Mouse (Mus musculus) splenic B cell, adult 2 months (primary cell): Measurements from ENCODE around the gene Atp2a3.

Experiments used
- DNase-seq: peaks from one replicate; pipeline ENCODE4 v3.0.0-alpha.2; 2011; ENCODE audit warnings: low read depth, low spot score
- H3K27me3 ChIP-seq: 2 replicates; pipeline ENCODE4 v1.6.1; 2012; ENCODE audit warnings: mild to moderate bottlenecking, low read length, moderate library complexity, mixed read lengths; ENCODE audit not compliant: control insufficient read depth, poor library complexity, insufficient read depth, severe bottlenecking
- H3K36me3 ChIP-seq: 2 replicates; pipeline ENCODE4 v1.6.1; 2012; ENCODE audit warnings: mild to moderate bottlenecking, low read length, moderate library complexity, mixed read lengths; ENCODE audit not compliant: control insufficient read depth, poor library complexity, insufficient read depth, severe bottlenecking

The Atp2a3 gene

DNA sequence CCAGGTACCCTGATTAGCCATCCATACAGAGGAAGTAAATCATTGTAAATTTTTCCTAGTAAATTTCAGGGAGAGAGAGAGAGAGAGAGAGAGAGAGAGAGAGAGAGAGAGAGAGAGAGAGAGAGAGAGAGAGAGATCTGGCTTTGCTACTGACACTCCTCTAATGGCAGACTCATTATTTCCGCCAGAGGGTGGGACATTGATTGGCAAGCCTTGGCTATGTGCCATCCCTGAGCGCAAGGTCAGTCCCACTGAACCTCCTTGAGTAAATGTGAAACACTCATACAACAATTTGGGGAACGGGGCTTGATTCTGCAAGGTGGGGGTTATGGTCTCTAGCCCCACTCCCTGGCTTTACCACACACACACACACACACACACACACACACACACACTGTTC is 46.1 kb downstream of the Atp2a3 start:
- Histone ChIP-seq H3K36me3 (no peaks in the 10 kb centered on the region), H3K27me3 (no peaks in the 10 kb centered on the region)
- DNase-seq = no peak

DNA sequence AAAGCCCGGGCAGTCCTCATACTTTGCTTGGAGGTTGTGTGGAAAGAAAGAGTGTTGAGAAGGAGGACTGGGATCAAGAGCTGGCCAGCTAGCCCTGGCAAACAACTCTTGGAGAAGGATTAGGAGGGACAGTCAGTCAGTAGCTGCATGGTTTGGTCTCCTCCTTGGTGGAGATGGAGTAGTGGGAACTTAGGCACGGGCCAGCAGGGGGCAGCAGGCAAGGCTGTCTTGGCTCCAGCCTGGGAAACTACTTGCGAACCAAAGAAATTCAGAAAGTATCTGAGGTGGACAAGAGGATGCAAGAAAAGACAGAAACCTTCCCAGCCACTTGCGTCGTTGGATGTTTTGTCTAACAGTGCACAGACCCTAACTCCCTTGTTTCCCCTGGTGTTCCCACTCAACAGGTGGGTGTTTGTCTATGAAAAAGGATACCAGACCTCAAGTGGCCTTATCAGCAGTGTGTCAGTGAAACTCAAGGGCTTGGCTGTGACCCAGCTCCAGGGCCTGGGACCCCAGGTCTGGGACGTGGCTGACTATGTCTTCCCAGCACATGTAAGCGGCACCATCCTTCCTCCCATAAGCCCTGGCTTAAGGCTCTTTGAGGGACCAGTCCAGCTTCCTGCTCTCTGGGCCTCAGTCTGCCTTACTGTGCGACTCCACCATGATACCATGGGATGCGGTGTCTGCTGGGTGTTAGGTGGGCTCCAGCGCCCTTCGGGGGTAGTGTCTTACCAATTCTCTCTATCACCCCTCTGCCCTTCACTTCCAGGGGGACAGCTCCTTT is 46.9 kb downstream of the Atp2a3 start:
- DNase-seq = peak; percentile 76
- no peaks in the 10 kb centered on the region for H3K27me3 ChIP-seq

DNA sequence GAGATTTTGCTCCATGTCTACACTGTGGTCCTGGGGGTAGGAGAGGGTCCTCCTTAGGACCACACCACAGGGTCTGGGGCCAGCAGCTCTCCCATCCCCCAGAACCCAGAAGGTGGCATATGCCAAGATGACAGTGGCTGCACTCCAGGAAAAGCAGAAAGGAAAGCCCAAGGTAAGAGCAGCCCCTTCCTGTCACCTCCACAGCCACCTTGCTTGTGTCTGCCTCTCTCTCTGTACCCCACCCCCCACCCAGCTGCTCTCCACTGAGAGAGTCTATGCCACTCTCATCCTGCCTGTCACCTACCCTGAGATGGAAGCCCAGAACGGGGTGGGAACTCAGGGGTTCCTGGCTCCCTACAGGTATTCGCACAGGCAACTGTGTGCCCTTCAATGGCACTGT is 47.9 kb downstream of the Atp2a3 start:
- Histone ChIP-seq H3K36me3 (no peaks in the 10 kb centered on the region), H3K27me3 (no peaks in the 10 kb centered on the region)
- no peak for DNase-seq

More for the DNA sequence above, 46.9 kb downstream of the Atp2a3 start:
- H3K36me3 ChIP-seq = no peaks in the 10 kb centered on the region

DNA sequence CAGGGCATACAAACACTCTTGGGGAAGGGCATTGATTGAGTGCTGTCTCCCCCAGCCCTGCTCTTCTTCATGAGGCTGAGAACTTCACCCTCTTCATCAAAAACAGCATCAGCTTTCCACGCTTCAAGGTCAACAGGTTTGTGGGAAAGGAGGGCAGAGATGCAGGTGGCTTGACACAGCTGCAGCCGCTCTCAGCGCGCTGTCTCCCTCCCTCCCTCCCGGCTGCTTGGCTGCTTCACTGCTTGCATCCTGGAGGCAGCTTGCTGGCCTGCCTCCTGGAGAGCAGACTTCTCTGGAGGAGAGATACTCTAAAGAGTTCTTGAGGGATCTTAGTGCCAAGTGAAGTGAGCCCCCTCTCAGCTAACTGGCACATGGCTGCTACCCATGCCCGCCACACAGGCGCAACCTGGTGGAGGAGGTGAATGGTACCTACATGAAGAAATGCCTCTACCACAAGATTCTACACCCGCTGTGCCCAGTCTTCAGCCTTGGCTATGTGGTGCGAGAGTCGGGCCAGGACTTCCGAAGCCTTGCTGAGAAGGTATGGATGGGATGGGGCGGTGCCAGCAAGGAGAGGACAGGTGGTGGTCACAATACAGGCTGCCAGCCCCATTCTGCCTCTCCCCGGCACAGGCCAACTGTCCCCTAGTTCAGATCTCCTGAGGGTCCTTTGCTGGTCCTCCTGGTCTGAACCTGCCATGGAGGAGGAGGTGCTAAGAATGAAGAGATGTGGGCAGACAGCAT is 48.7 kb downstream of the Atp2a3 start:
- no peaks in the 10 kb centered on the region for H3K27me3 ChIP-seq
- no peaks in the 10 kb centered on the region for H3K36me3 ChIP-seq
- DNase-seq = no peak

DNA sequence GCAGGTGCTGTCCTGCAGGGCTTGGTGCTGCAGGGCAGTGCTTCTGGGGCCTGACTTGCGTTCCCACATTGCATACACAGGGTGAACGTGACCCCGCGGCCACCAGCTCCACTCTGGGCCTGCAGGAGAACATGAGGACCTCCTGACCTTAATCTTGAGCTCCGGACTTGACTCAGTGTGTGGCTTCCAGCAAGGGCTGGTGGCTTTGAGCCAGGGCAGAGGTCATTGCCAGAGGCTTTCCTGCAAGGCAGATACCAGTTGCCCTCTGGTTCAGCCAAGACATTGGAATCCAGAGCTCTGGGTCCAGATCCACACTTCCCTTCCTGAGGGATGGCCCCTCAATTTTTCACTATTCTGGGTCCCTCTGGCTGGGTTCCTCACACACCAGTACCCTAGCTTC is 53.0 kb downstream of the Atp2a3 start:
- no peaks in the 10 kb centered on the region for H3K36me3 ChIP-seq
- no peak for DNase-seq
- H3K27me3 ChIP-seq = no peaks in the 10 kb centered on the region

DNA sequence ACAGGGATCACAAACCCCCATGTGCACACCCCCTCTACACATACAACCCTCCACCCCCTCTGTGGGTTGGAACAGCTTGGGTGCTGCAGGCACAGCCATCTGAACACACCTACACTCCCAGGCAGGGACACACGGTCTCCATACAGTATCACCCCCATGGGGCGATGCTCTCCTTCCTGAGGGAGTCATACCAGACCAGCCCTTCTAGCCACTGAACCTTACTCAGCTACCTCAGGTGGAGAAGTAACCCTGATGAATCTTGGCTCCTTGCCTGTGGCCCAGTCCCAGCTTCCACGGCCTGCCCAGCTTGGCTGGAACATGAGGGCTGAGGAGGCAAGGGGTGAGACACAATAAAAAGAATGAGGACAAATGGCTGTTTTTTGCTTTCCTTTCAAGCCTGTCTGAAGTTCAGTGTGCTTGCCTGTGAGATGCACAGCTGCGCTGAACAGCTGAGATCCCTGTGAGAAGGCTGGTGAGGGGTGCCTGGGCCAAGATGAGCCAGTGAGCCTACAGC is 53.9 kb downstream of the Atp2a3 start:
- H3K36me3 ChIP-seq = no peaks in the 10 kb centered on the region
- no peaks in the 10 kb centered on the region for H3K27me3 ChIP-seq
- no peak for DNase-seq

DNA sequence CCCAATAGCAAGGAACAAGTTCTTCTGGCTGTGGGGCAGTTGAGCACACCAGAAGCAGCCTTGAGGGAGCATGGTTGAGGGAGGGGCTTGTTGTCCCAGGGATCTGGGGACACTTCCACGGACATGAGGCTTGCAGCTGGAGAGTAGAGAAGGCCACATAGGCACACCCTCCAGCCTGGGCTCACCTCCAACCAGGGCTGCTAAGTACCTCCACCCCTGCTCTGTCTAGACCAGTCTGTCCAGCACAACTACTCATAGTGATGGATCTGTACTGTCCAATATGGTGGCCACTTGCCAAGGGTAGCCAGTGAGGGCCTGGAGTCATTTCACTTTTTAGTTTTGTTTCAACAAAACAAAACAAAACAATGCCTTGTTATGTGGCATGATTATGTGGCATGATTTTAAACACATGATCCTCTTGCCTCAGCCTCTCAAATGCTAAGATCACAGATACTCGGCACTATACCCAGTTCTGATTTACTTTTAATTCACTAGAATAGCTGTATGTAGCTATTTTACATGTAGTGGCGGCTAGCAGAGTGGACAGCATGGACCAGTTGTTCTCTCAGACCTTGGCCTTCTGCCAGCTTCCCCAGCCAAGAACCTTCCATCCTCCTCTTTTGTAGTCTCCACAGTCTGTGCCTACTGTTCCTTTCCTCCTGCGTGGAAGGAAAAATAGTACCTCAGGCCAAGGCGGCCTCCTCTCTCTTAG is 54.6 kb downstream of the Atp2a3 start:
- DNase-seq = no peak
- no peaks in the 10 kb centered on the region for H3K27me3 ChIP-seq
- H3K36me3 ChIP-seq = no peaks in the 10 kb centered on the region

DNA sequence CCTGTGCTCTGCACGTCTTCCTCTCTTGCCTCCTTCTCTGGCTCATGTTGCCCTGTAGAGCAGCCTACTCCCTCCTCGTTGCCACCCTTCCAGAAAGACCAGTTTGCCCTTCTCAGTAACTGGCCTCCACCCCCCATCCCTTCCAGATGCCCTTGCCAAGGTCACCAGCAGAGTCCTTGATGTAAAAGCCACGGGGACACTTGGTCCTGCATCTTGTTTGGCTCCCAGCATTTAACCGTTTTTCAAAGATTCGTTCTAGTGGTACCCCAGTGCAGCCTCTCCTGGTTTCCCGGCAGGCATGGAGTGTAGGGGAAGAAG is 55.1 kb downstream of the Atp2a3 start:
- no peak for DNase-seq
- H3K36me3 ChIP-seq = no peaks in the 10 kb centered on the region

DNA sequence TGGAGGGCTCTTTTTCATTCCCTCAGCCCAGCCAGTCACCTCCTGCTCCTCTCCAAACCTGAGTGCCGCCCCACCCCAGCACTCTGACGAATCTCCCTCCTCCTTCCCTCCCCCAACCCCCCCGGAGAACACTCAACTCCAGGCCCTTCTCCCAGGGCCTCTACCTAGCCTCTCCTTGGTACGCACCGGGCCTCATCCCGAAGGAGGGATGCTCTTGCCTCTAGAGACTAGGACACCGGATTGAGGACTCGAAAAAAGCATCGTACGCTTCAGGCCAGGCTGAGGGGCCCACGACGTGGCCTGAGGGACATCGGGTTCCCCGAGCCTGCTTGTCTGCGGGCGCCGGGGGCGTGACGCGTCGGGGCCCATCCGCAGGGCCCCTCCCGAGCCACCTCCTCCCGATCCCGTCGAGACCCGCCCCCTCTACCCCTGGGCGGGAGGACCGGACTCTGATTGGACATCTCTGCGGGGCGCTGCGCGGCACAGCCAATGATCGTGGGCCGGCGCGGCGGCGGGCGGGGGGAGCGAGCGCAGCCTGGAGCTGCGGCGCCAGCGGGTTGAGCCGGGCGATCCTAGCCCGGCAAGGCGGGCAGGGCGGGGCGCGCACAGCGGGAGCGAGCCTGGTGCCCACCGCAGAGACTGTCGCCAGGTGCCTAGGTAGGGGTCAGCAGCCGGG is 57.6 kb downstream of the Atp2a3 start, which contains the start of gene Camkk1:
Gene Camkk1, plus strand, starts transcription at position 538 of the 676 bp plus-strand sequence.
- DNase-seq = peak; percentile 88
- Histone ChIP-seq H3K36me3 (no peaks in the 10 kb centered on the region), H3K27me3 (no peaks in the 10 kb centered on the region)

More for the DNA sequence above, 55.1 kb downstream of the Atp2a3 start:
- H3K27me3 ChIP-seq = no peaks in the 10 kb centered on the region

DNA sequence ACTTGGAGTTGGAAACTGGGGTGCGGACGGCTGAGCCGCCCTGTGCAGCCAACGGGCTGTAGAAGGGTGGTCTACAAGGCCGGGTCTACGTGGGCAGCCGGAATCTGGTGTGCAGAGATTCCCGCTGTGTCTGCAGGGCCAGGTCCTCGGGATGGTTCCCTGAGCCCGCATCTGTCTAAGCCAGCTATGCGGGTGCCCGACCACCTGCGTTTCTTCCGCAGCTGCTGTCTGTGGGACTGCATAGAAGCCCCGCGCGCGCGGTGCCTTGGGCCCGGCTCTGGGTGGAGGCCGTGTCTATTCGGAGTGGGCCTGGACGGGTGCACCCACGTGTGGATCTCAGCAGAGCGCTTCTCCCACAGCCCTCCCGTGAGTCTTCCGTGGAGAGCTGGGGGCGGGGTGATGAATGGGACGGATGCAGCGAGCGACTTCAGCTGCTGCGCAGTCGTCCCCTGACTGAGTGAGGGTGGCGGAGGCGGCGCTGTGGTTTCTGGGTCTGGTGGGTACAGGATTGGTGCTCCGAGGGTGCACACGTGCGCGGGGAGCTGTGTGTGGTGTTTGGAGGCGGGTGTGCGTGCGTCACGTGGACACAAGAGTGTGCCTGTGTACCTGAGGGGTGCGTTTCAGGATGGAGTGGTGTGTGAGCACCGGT is 58.3 kb downstream of the Atp2a3 start:
- peak; percentile 91 for DNase-seq
- H3K36me3 ChIP-seq = no peaks in the 10 kb centered on the region
- no peaks in the 10 kb centered on the region for H3K27me3 ChIP-seq

DNA sequence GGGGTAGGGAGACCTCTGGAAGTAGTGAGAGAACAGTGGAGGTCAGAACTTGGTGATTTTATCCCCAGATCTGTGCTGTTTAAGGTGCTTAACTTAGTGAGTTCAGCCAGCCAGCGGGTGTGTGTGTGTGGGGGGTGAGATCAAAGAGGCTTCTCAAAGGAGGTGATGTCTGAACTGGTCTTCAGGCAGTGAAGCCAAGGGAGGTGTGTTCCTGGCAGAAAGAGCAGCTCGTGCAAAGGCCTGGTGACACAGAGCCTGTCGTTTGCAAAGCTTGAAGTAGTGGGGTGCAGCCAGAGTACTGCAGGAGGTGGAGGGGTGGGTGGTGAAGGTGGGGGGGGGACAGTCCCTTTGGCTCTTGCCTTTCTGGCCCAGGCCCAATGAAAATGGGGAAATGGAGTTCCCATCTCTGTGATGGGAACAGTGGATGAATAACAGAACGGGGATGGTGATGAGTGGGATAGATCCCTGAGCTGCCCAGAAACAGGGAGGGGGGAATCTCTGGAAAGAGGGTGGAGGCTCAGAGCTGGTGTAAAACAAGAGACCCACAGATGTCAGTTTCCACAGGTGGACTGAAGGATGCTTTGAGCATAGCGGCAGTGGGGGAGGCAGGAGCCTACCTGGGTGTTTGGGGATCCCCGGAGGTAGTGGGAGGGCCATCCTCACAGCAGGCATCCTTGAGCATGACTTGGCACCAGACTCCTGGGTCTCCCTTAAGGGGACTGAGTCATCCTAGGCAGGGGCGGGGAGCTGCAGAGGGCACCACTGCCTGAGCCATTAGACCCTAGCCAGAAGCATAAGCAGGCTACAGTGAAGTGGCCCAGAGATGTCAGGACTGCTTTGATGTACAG is 60.2 kb downstream of the Atp2a3 start:
- no peak for DNase-seq
- no peaks in the 10 kb centered on the region for H3K36me3 ChIP-seq
- H3K27me3 ChIP-seq = no peaks in the 10 kb centered on the region

DNA sequence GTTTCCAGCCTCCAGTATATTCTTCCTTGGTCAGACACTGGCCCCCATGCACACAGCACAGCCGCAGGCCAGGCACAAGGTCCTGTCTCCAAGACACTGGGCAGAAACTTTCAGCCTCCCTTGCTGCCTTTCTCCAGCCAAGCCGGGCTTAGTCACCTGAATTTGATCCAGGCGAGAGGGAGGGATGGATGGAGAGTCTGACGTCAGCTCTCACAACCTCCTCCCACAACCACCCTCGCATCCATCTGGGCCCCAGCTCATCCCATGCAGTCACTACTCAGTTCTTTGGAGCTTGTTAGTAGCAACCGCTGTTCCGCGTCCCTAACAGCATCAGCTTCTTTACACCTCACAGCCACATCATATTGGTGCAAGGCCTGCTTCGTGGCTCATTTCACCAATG is 62.1 kb downstream of the Atp2a3 start:
- Histone ChIP-seq H3K27me3 (no peaks in the 10 kb centered on the region), H3K36me3 (no peaks in the 10 kb centered on the region)
- DNase-seq = no peak

DNA sequence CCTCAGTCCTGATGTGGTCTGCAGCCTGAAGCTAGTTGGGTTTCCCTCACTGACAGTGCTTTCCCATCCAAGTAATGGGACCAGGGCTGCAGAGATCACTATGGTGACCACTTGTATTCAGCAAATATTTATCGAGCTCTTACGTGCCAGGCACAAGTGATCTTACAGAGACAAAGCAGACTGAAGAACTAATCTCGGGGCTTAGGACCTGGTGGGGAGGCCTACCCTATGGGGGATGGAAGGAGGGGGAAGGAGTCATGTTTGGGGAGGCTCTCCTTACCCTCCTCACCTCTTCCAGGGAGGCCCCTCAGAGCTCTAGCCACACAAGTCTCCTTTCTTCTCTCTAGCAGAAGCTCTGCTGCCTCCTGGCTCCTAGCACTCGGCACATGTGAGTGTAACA is 62.9 kb downstream of the Atp2a3 start:
- no peak for DNase-seq
- H3K27me3 ChIP-seq = no peaks in the 10 kb centered on the region
- H3K36me3 ChIP-seq = no peaks in the 10 kb centered on the region
